Mouse (Mus musculus): Measurements from ENCODE around the gene Fndc5. TPM values are rescaled to one million over a fixed set of nuclear protein-coding genes. Genes with fewer than 3 reads are reported as not detected.

The Fndc5 gene
- total RNA-seq, 2 experiments from 2014 or later, result 312 to 343 TPM

DNA sequence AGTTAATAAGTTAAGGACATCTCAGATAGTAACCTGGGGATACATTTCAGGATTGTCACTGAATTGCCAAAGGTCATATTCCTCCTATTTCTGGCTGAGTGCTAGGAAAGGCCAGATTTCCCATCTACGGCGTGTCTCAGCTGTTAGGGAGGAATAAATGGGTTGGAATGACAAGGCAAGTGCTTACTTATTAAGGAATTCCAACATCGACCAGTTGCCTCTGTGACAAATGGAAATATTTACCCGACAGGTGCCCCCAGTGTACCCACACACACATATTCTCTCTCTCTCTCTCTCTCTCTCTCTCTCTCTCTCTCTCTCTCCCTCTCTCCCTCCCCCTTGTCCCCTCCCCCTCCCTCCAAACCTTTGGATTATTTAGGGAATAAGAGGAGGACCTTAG lies 9.1 kb downstream of the Fndc5 start:
- no peak for DNase-seq

DNA sequence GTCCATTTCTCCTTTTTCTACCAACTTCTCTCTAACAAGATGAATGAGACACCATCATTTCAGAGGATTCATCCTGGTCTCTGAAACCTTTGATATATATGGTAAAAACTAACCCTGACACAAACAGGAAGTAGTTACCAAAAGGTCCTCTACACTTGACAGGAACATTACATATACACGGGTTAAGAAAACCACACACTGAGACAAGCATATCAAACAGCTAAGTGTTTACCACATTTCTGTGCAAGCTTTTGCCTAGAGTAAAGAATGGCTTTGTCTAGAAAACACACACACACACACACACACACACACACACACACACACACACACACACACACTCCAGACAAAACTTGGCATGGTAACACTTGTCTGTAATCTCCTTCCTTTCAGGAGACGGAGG lies 9.6 kb downstream of the Fndc5 start:
- no peak for DNase-seq

DNA sequence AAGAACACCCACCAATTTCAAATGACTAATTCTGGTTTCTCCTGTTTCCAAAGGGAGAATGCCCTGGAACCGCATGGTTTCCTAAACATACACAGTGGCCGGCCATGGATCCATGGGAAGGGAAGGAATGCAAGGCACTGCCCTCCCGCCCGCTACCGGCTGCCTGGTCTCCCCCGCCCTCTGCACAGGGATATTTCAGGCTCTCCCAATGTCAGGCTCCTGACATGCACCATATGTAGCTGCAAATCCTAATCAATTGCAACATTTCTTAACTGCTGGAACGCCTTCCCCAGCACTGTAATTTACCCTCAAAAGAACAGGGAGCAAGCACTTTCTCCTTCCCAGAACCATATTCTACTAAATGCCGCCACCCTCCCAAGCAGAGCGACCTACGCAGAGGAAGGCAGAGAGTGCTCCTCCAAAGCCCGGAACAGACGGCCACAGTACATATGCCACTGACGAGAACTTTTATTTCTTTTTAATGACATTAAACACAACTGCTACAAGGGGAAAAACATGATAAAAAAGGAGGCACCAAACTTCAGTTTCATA lies 10.8 kb downstream of the Fndc5 start:
- DNase-seq, result peak; percentile 25 to 44

DNA sequence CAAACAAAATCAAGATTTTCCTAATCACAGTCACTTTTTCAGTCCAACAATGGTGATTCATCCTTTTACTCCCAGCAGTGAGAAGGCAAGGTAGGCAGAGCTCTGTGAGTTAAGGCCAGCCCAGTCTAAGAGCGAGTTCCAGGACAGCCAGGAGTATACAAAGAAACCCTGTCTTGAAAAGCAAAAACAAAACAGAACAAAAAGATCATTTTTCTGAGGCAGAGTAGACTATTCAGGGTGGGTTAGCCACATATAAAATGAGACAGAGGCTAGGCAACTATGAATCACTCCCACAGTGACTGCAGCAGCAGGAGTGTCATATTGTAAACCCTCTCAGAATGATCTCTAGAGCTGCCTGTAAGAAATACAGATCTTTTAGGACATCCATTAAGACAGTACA lies 12.5 kb downstream of the Fndc5 start:
- DNase-seq, result no peak

DNA sequence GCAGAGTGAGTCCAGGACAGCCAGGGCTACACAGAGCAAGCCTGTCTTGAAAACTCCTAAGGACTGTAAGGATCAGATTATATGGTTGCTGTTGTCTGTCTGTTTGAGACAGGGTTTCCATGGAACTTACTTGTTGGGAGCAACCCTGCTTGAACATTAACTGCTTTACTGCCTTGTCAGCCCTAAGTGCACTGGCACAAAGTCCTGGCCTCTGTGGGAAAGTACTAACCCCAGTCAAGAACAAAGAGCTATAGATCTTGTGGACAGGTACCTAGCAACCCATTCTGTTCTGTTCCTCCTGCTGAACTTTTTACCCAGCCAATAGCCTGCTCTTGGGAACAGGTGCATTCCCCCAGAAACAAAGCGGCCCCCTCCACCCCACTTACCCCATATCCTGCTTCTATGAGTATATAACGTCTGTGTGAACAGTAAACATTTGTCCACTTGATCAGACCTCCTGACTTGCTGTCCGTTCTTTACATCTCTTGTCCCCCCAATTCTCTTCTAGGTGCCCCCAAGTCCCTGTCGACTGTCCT lies 14.5 kb downstream of the Fndc5 start:
- no peak for DNase-seq

DNA sequence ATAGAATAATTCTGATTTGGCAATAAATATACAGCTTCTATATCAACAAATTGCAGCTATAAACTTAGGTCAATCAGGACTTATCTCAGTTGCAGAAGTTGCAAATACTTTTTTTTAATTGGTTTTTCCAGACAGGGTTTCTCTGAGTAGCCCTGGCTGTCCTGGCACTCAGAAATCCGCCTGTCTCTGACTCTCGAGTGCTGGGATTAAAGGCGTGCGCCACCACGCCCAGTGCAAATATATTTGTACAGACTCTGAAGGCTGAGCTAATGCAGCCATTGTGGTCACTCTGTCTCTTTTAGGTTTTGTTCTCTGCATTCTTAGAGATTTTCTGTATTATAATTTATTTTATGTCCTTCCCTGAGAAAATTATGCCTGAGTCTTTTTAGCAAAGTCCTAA lies 20.7 kb downstream of the Fndc5 start:
- DNase-seq, result no peak

DNA sequence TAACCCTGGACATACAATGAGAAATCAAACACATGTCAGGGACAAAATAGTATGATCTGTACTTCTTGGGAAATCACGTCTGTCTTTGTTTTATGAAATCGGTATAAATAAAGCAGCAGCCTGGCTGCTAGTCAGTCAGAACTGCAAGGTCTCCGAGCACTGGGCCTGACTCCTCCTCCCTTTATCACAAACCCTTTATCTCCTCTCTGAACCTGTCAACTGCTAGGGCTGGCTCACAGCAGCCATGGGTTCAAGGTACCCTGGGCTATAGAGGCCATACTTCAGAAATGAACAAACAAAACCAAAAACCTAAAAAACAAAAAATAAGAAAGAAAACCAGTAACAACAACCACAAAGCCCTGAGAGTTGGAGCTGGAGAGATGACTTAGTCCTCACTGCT lies 21.8 kb downstream of the Fndc5 start:
- no peak for DNase-seq

DNA sequence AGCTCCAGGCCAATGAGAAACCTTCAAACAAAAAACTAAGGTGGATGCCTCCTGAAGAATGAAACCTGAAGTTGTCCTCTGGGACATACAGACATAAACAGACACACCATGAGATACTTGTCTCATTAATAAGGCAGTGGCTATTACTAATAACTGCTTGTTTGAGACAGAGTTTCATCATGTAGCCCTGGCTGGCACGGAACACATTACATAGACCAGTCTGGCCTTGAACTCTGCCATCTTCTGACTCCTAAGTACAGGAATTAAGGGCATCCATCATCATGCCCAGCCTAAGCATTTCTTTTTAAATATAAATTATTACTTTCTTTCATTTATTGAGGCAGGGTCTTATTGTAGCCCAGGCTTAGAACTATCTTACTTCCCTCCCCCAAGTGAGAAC lies 24.3 kb downstream of the Fndc5 start:
- no peak for DNase-seq

DNA sequence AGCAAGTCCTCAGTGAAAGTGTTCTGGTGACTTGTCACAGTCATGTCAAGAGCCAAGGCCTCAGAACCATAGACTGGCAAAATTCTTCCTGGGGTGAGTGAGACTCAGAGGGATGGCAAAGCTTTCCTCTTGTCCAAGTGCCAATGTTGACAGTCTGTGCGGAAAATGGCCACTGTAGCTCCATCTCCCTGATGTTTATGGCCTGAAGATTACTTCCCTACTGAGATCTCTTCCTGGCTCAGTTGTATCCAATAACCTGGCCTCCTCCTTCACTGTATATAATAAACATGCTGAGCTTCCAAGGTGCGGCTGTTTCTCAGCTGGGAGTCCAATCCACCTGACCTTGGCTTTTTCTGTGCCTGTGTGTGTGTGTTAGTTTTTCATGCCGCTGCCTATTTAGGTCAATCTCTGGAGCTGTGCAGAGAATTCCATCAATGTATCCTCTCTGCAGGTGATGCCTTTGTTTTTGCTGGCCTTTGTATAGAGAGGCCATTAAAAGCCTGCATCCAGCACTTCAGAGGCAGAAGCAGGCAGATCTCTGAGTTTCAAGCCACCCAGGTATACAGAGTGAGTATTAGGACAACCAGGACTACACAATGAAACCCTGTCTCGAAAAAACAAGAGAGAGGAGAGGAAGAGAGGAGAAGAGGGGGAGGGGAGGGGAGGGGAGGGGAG lies 24.9 kb downstream of the Fndc5 start:
- no peak for DNase-seq

DNA sequence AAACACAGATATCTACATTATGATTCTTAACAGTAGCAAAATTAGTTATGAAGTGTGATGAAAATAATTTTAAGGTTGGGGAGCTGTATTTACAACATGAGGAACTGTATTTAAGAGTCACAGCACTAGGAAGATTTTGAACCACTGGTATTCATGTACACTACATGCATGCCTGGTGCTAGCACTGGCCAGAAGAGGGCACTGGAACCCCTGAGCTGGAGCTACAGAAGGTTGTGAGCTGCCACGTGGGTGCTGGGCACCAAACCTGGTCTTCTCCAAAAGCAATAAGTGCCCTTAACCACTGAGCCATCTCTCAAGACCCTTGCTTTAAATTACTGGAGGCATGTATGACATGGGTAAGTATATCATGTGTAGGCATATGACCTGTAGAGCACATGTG lies 35.7 kb downstream of the Fndc5 start:
- DNase-seq, result no peak

DNA sequence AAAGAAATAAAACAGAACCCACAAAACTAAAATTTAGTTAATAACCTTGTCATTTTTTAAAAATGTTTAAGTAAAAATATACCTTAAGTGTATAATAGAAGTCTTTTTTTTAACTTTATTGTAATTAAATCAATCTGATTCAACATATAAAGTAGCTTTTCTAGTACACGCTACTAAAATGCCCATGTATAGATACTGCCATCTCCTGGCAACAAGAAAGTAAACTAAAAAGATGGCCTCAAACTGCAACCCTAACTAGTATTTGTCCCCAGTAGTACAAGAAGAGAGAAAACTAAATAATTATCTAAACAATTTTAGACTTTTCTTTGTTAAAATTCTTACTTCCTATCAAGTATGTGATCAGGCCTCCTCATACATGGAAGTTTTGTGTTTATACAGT lies 42.8 kb downstream of the Fndc5 start:
- DNase-seq, result no peak

DNA sequence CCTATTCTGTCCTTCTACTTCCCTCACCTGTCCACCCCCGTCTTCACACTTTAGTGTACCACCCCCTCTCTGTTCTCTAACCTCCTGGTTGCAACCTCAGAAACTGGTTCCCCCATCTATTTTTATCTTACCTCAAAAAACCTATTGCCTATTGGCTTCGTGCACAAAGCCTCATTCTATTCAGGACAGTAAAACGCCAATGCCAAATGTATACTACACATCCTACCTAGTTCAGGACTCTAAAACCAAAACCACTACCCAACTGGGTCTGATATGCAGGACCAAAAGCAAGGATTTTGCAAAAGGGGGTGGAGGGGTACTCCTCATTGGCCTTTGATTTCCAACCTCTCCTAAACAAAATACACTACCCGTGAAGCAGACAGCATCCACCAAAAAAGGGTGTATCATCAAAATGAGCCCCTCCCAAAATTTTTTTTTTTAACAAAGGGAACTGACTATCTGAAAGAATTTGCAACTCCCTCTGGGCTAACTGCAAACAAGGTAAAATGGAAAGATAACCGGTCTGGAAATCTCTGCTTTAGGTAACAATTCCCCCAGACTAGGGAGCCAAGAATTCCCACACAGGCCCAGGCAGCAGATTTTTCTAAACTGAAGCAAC lies 51.4 kb downstream of the Fndc5 start:
- DNase-seq, result no peak

DNA sequence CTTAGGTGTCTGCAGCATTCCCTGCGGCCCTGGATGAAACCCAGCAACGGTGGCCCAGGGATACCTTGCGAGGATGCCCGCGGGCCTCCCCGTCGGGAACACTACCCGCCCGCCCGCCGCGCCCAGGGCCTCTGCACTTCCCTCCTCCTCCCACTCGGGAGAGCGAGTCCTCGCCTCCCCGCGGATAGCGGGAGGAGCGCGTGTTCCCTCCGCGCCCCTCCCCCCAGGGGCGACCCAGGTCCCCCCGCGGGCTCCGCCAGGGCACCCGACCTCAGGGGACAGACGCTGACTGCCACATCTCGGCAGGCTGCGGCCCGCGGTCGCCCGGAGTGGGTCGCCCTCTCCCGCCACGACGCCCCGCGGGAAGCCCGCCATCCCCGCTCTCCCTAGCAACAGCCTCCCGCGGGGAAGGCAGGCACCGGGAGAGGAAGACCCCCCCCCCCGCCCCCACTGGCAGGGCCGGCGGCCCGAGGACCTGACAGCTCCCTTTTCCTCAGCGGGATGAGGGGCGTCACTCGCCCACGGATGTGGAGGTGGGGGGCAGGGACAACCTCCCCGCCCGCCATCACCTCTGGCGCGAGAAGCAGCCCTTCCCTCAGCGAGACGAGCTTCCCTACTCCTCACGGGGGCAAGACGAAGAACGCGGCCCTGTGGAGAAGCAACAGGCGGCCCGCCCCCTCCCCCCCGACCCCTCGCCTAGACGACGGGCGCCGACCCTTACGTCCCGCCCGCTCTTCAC lies 52.2 kb downstream of the Fndc5 start:
- peak; percentile 57 to 59 for DNase-seq

DNA sequence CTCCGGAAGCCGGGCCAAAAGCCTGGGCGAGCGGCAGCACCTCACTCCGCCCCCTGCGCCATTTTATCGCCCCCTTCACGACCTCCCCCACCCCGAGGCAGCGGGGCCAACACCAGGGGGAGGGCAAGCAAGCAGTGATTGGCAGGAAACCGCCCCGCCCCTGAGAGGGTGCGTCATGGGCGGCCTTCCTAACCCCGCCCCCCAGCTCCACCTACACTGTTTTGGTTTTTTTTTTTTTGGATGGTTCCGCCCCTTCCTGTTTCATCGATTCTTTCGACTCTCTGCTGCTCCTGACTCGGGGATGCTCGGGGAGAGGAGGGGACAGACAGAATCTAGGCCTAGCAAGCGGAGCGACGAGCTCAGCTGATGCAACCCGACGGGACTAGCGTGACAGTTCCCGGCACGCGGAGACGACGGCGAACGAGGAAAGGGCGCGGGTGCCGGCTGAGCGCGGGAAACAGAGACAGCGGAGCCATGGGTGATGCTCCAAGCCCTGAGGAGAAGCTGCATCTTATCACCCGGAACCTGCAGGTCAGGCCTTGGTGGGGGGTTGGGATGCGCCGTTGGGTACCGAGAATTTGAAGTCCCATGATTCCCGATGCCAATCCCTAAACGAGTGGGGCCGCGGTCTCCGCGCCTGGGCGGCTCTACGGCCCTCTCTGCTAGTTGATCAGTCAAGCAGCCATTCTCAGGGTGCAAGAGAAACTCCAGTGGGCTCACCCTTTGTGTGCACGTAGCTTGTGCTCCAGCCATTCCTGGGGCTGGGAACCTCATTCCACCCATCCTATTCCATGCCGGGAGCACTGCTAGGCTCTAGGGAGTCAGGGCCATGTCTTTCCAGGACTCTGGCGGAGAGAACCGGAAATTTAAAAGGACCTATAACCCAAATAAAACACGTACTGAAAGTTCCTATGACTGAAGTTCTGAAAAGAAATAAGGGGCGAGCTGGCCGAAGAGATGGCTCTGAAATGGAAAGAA lies 53.0 kb downstream of the Fndc5 start, which contains the start of the genes S100pbp and Yars:
S100pbp (minus strand) TSS at position 186 of the 978 bp plus-strand sequence.
Yars (plus strand) TSS at position 219 of the 978 bp plus-strand sequence.
- DNase-seq, result peak; percentile 97 to 98

DNA sequence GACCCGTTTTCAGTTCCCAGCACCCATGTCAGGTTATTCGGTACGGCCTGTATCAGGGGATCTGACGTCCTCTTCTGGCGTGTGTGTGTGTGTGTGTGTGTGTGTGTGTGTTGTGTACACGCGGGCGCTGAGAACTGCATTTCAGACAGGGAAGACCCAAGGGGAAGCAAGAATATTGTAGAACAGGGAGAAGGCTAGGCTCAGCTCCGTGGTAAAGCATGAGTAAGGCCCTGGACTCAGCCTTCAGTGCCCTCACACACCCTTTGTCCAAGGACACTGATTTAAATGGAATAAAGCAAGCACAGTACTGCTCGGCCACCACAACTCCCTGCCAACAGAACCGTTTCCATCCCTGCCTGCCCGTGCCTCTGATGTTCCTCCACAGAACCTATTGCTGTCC lies 53.7 kb downstream of the Fndc5 start:
- peak; percentile 12 to 30 for DNase-seq

DNA sequence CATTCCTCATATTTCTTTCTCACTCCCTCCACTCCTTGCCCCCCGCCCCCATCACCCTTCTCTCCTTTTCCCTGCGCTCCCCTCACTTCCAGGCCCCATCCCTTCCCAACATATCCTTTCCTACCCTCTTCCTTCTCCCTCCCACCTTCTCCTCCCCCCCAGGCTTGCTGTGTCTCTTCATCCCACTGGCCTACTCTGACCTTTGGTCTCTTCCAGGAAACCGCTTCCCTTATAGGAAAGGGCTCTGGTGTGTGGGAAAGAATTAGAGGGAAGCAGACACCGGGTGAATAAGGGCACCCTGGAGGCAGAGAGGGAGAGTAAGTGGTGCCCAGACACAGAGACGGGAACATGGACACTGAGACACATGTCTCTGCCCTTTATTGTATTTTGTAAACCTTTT lies 54.9 kb downstream of the Fndc5 start:
- no peak for DNase-seq

Other genes with a start within 250 kb of the Fndc5 start
- gene Azin2, start 174.6 kb upstream of the Fndc5 start, total RNA-seq (2021), result 1 to 10 TPM; 2.3 to 3.5 TPM
- 10 to 100 TPM; 75.7 to 78.3 TPM for gene Ak2, start 145.0 kb upstream of the Fndc5 start, total RNA-seq (2021)
- 10 to 100 TPM; 27.3 to 28.2 TPM for gene Rnf19b, start 78.7 kb upstream of the Fndc5 start, total RNA-seq (2021)
- not detected for gene Tmem54, start 31.5 kb upstream of the Fndc5 start, total RNA-seq (2021)
- gene Hpca, start 15.0 kb upstream of the Fndc5 start, total RNA-seq (2021), result under 1 TPM in 1 of 2 experiments, not detected in 1; 0.18 TPM
- 1 to 10 TPM; 8.4 to 9.2 TPM for gene S100pbp, start 52.7 kb downstream of the Fndc5 start, total RNA-seq (2021)
- gene Yars, start 52.8 kb downstream of the Fndc5 start, total RNA-seq (2021), result 10 to 100 TPM; 25.6 to 33.4 TPM
- gene C77080, start 124.4 kb downstream of the Fndc5 start, total RNA-seq (2021), result 1 to 10 TPM; 2.6 to 3.0 TPM
- 10 to 100 TPM; 18.9 to 24.9 TPM for gene Sync, start 150.6 kb downstream of the Fndc5 start, total RNA-seq (2021)
- gene Rbbp4, start 198.4 kb downstream of the Fndc5 start, total RNA-seq (2021), result 10 to 100 TPM; 74.1 to 78.0 TPM
- 10 to 100 TPM; 22.4 to 30.2 TPM for gene Zbtb8os, start 198.7 kb downstream of the Fndc5 start, total RNA-seq (2021)
- 1 to 10 TPM; 2.9 to 3.0 TPM for gene Zbtb8a, start 241.1 kb downstream of the Fndc5 start, total RNA-seq (2021)

Data from heart, adult 18-20 months (tissue).